Mouse (Mus musculus) regulatory T cell (primary cell): ENCODE measurements around the gene Rasgef1a.

Experiments used
- in situ Hi-C: fragments of 300-600 bp; cut with MboI, MseI; formaldehyde crosslinking; loops from one replicate; pipeline ENCODE4 v1.15.1; 2025; ENCODE audit warnings: high pct_unique_total_duplicates

Gene Rasgef1a

GRCm38 (mm10) chr6:118126577-118126976 is 115.3 kb downstream of the Rasgef1a start:
- in situ Hi-C loops, result no loop called here

GRCm38 (mm10) chr6:118127198-118127597 is 116.0 kb downstream of the Rasgef1a start:
- in situ Hi-C loops, result no loop called here

GRCm38 (mm10) chr6:118127827-118128487 is 116.7 kb downstream of the Rasgef1a start:
- in situ Hi-C loops, result no loop called here

GRCm38 (mm10) chr6:118130022-118130421 is 118.8 kb downstream of the Rasgef1a start:
- in situ Hi-C loops, result no loop called here

- in situ Hi-C loops, result no loop called here
These were observed 123.2 kb downstream of the Rasgef1a start for GRCm38 (mm10) chr6:118134461-118134860.

- in situ Hi-C loops, result no loop called here
These were observed 125.9 kb downstream of the Rasgef1a start for GRCm38 (mm10) chr6:118137148-118137547.

GRCm38 (mm10) chr6:118138731-118139709 is 127.8 kb downstream of the Rasgef1a start, which contains the start of gene Csgalnact2:
Gene Csgalnact2 (minus strand): TSS chr6:118139140.
- in situ Hi-C loops, result no loop called here

GRCm38 (mm10) chr6:118140961-118141360 is 129.7 kb downstream of the Rasgef1a start:
- in situ Hi-C loops, result loop anchor here (10.0 kb wide), 1 partner anchor 634 kb away; no protein-coding TSS in a partner anchor
